Mouse (Mus musculus) kidney, adult 8-10 months (tissue): Measurements from ENCODE around the gene Nup133.

Source experiments
- DNase-seq, 2 experiments: peaks; one replicate each; pipeline ENCODE4 v3.0.0; 2022

The Nup133 gene

DNA sequence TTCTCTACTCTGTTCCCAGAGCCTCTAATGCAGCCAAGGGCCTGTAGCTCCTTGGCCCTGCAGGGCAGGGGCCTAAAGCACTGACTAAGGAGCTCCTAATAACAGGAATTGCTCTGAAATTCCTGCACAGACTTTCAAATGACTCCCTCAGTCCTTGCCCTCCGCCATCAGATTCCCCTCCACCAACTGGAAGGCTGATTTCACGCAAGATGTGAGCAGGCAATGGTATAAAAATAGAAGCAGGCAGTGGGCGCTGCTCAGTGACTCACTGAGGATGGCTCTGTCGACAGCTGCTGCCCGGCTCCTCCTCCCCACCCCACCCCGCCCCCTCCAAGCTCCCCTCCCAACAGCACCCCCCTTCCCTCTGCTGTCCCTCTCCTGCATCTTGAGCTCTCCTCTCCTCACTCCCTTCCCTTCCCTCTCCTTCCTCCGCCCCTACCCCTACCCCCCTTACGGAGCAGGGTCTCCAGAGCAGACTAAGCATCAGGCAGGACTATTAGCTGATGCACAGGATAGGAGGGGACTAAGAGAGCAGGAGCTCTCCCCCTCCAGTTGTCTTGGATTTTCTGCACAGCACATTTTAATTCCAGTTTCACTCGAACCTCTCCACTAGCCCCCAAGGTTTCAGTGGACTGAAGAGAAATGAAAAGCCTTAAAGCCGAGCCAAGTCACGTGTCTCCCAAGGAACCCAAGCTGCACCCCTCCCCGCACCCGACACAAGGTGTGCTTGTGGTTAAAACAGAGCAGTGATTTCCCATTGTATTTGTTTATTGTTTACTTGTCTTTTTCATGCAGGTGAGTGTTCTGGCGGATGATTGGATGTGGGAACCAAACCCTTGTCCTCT is 64.1 kb downstream of the Nup133 start:
- no peak for DNase-seq

- DNase-seq = no peak
These were observed 66.0 kb downstream of the Nup133 start for GRCm38 (mm10) chr8:123883094-123883493.

- no peak for DNase-seq
These were observed 66.7 kb downstream of the Nup133 start for GRCm38 (mm10) chr8:123882412-123882811.

GRCm38 (mm10) chr8:123880821-123881350 is 68.2 kb downstream of the Nup133 start:
- DNase-seq = no peak

DNA sequence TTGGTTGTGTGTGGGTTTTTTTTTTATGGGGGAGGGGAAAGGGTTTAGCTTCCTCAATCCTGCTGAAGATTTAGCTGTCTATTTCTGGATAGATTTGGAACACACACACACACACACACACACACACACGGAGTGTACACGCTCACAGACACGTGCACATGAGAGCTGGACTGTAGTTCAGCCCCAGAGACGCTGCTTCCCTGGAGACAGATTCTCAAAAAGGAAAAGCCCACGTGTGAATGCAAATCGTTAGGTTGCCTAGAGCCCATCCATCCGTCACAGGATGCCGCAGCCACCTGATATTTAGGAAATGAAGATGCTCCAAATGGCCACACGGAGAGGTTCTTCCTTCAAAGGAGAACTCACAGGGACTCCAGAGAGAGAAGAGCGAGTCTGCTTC is 68.8 kb downstream of the Nup133 start:
- DNase-seq = no peak

DNA sequence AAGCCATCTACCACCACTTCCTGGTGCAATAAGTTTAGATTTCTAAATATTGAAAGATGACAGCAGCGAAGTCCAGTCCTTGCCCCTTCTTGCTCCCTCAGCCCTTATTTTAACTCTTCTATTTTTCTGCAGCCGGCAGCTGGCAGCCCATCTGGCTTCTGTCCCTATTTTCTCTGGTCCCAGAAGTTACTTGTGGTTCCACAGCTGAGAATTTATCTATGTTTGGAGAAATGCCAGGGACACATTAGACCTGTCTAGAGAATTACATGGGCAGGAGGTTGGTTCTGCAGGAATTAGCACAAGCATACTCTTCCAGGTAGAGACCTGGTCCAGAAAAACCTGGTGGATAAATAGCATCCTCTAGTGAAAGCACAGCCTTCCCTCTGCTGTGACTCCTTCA is 71.2 kb downstream of the Nup133 start:
- DNase-seq = no peak

DNA sequence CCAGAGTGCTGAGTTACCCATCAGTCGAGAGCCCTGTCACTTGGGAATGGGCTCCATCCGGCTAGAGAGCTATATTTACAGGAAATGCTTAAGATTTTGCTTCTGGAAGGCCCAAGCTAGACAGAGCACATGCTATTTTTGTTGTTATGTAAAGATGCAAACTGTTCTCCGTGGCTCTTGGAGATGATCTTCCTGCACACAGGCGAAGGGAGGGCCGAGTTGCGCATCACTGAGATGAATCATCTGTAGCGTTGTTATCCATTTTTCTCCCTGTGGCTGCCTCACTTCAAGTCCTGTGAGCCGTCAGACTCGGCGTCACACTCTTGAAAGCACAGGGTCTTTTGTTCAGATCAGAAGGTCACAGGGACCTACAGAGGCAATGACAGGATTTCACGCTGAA is 74.7 kb downstream of the Nup133 start:
- DNase-seq = no peak

DNA sequence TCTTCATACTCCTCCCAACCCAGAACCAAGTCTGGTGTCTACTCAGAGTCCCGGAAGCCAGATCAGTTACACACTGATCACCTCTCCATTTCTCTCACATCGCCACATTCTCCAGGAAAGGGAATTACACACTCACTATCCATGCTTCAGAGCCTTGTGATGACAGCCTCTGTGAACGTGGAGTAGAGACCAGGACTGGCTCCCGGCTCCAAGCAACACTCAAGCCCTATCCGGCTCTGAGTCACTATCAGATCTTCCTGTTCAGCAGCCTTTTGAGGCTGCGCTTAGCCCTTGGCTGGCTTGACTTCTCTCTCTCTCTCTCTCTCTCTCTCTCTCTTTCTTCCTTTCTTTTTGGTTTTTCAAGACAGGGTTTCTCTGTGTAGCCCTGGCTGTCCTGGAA is 75.7 kb downstream of the Nup133 start:
- DNase-seq = no peak

DNA sequence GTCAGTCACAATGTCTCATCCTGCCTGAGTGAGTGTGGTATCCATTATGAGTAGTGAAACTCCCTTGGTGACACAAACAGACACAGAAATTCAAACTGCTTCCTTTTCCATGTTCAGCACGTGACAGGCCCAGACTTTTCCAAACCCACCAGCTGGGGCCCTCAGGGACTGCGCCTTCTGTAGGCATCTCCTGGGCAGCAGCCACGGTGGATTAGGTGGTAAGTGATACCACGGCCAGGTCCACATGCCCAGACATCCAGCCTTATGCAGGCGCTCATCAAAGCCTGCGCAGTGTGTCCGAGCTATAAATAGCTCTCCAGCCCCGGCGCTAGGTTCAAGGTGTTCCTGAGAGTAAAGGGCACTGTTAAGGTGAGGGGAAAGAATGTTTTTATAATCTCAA is 77.0 kb downstream of the Nup133 start:
- DNase-seq = no peak

DNA sequence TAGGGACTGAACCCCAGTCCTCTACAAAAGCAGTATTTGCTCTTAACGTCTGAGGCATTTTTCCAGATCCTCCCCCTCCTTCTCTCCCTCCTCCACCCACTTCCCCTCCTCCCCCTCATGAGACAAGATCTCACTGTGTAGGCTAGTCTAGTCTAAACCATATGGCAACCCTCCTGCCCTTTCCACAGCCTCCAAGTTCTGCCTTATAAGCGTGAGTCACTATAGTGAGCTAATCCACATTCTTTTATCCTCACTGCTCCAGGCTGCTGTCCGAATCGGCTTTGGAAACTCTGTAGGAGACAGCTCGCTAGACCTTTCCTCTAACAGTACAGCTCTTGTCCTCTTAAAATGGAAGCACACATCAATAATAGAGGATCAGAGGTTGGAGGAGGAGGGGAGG is 82.1 kb downstream of the Nup133 start:
- DNase-seq = no peak

GRCm38 (mm10) chr8:123865786-123866185 is 83.3 kb downstream of the Nup133 start:
- no peak for DNase-seq

DNA sequence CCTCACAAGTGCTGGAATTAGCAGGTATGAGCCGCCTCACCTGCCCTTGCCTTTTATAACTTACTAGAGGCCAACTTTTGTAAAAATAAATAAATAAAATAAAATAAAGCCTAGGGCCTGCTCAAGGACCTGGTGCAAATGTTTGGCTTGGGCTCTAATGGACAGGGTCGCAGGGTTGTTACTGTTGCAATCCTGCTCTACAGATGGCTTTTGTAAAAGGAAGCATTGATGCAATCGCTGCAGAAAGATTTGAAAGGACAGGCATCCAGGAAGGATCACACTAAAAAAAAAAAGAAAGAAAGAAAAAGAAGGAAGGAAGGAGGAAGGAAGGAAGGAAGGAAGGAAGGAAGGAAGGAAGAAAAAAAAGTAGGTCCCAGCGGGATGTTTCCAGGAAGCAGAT is 88.7 kb downstream of the Nup133 start:
- no peak for DNase-seq

- DNase-seq = no peak
These were observed 89.3 kb downstream of the Nup133 start, which contains the start of gene Ccsap for GRCm38 (mm10) chr8:123859648-123860259. Ccsap (minus strand) TSS chr8:123860209.

- peak; percentile 88 to 91 for DNase-seq
These were observed 90.0 kb downstream of the Nup133 start for GRCm38 (mm10) chr8:123858941-123859647.

DNA sequence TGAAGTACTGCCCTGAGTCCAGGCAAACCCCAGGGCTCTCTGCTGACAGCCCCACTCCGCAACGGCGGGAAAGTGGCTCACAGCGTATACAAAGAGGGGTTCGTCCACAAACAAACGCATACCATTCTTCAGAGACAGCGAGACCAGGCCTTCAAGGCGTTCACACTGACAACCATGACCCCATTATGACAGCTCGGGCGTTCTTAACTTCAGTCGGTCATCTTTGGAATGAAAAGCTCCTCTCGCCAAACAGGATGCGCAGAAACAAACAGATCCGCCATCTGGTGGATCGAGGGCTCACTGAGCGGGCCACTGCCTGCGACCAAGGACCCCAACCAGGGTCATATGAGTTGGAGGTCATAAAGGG is 90.5 kb downstream of the Nup133 start:
- DNase-seq = no peak

GRCm38 (mm10) chr8:123857361-123857760 is 91.7 kb downstream of the Nup133 start:
- no peak for DNase-seq

- no peak for DNase-seq
These were observed 94.2 kb downstream of the Nup133 start for GRCm38 (mm10) chr8:123854733-123855475.

DNA sequence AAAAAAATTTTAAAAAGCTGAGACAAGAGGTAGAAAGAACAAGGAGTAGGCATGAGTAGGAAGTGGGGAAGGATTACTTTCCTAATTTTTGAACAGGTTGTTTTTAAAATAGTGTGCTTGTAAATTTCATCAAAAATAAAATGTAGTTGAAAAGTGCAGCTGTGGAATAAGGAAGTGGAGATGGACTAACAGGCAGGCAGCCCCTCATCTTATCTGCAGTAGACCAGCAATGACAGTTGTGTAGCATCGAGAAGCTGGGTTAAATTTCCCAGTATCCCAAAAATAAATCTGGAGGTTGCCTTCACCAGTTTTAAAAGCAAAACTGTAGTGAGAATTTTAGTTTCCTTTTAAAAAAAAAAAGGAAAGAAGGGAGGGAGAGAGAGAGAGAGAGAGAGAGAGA is 94.8 kb downstream of the Nup133 start:
- no peak for DNase-seq

GRCm38 (mm10) chr8:123851590-123851989 is 97.5 kb downstream of the Nup133 start:
- no peak for DNase-seq

- DNase-seq = no peak
These were observed 99.7 kb downstream of the Nup133 start for GRCm38 (mm10) chr8:123849352-123849751.

DNA sequence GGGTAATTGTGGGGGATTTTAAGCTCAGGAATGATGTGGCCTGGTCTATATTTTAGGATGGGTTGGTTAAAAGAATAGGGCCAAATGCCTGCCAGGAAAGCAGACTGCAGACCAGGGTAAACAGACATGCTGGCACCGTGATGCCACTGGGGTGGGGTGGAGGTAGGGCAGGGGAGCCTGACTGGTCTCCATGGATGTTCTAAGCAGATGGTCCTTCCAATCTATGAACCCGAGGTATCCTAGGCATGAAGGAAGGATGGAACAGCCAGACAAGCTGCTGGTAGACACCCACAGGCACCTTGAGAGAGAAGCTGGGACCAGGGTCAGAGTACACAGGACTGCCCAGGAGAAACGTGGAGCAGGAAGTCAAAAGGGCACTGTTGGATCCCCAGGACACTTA is 101.5 kb downstream of the Nup133 start:
- no peak for DNase-seq
